Mouse (Mus musculus): ENCODE measurements around the gene Tbcel.

DNA sequence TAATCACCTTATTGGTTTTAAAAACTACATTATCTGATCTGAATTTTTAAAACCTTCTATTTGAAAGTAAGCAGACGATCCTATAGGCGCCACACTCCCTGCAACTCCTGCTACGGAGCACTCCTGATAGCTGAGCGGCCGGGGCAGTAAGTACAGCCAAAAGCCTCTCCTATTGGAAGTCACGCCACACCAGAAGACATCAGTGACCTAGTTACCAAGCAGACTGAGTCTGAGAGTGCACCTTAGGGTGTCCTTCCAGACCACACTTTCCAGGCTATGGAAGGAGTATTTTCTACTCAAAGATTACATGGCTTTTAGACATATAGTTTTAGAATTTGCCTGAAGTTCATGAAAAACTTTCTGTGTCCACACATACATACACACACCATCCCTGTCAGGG, 47.9 kb downstream of the Tbcel start:
- no peak for TF ChIP-seq CTCF (IDR thresholded peaks at IDR 0.05; ENCODE audit: low read depth)
- no peak for TF ChIP-seq EP300 (IDR thresholded peaks at IDR 0.05; ENCODE audit: low read depth)

Measured in liver, postnatal 0 days (tissue).